In genomic region chr5:78900128-78900527, GRCm38 (mm10) we compare ENCODE assay signal across 28 mouse cellular contexts.
"Had no signal": no experiment of that assay in that cellular context is flagged by ENCODE, and none has a peak within 500 bp of the region (broad histone marks: within the 10 kb centered on the region; RNA-seq: fewer than 3 reads in every experiment).

No protein-coding gene starts in this region.

- H3K9me3 ChIP-seq: embryonic facial prominence, embryonic 10.5 days; embryonic facial prominence, embryonic 12.5 days; embryonic facial prominence, embryonic 13.5 days; embryonic facial prominence, embryonic 15.5 days; forebrain, embryonic 10.5 days; forebrain, embryonic 12.5 days; forebrain, embryonic 13.5 days; forebrain, embryonic 15.5 days had no signal

- H3K4me1 ChIP-seq: embryonic facial prominence, embryonic 10.5 days; embryonic facial prominence, embryonic 12.5 days; embryonic facial prominence, embryonic 13.5 days; embryonic facial prominence, embryonic 15.5 days; forebrain, embryonic 10.5 days; forebrain, embryonic 12.5 days; forebrain, embryonic 13.5 days; forebrain, embryonic 15.5 days had no signal

- ATAC-seq: forebrain, embryonic 13.5 days; forebrain, embryonic 14.5 days; forebrain, embryonic 15.5 days; forebrain, embryonic 16.5 days; forebrain, postnatal 0 days had no signal

- H3K27me3 ChIP-seq: embryonic facial prominence, embryonic 12.5 days; embryonic facial prominence, embryonic 13.5 days; embryonic facial prominence, embryonic 15.5 days; forebrain, embryonic 12.5 days; forebrain, embryonic 13.5 days; forebrain, embryonic 15.5 days had no signal

- DNase-seq: cerebellum, adult 2 months; cerebellum, adult 8-10 months; cerebellum, adult 9-10 months; cerebellum, adult 9-11 months; cerebellum, postnatal 10 days; cerebellum, postnatal 14 days; cerebellum, postnatal 25 days; cerebellum, postnatal 36 days; embryo, embryonic 11 days; forebrain, postnatal 0 days; gastrocnemius, adult 2 months; gastrocnemius, postnatal 10 days; gastrocnemius, postnatal 14 days; gastrocnemius, postnatal 25 days; gastrocnemius, postnatal 36 days; heart, adult 11 months; heart, adult 18-20 months had no signal

- H3K27ac ChIP-seq: embryonic facial prominence, embryonic 10.5 days; embryonic facial prominence, embryonic 12.5 days; embryonic facial prominence, embryonic 13.5 days; embryonic facial prominence, embryonic 15.5 days; forebrain, embryonic 10.5 days; forebrain, embryonic 12.5 days; forebrain, embryonic 13.5 days; forebrain, embryonic 15.5 days; gastrocnemius, adult 2 months had no signal

- H3K4me3 ChIP-seq: embryonic facial prominence, embryonic 10.5 days; embryonic facial prominence, embryonic 12.5 days; embryonic facial prominence, embryonic 13.5 days; embryonic facial prominence, embryonic 15.5 days; erythroblast, embryonic 14.5 days; forebrain, embryonic 10.5 days; forebrain, embryonic 12.5 days; forebrain, embryonic 13.5 days; forebrain, embryonic 15.5 days; gastrocnemius, adult 2 months had no signal

- H3K36me3 ChIP-seq: embryonic facial prominence, embryonic 10.5 days; embryonic facial prominence, embryonic 12.5 days; embryonic facial prominence, embryonic 13.5 days; embryonic facial prominence, embryonic 15.5 days; forebrain, embryonic 10.5 days; forebrain, embryonic 12.5 days; forebrain, embryonic 15.5 days had no signal

- H3K4me2 ChIP-seq: embryonic facial prominence, embryonic 12.5 days; embryonic facial prominence, embryonic 13.5 days; embryonic facial prominence, embryonic 15.5 days; forebrain, embryonic 12.5 days; forebrain, embryonic 13.5 days; forebrain, embryonic 15.5 days had no signal

- H3K9ac ChIP-seq: embryonic facial prominence, embryonic 12.5 days; embryonic facial prominence, embryonic 13.5 days; embryonic facial prominence, embryonic 15.5 days; forebrain, embryonic 12.5 days; forebrain, embryonic 13.5 days; forebrain, embryonic 15.5 days; forebrain, postnatal 0 days had no signal
